Comparison of ENCODE assay signal across 8 mouse cellular contexts in the genomic region with DNA sequence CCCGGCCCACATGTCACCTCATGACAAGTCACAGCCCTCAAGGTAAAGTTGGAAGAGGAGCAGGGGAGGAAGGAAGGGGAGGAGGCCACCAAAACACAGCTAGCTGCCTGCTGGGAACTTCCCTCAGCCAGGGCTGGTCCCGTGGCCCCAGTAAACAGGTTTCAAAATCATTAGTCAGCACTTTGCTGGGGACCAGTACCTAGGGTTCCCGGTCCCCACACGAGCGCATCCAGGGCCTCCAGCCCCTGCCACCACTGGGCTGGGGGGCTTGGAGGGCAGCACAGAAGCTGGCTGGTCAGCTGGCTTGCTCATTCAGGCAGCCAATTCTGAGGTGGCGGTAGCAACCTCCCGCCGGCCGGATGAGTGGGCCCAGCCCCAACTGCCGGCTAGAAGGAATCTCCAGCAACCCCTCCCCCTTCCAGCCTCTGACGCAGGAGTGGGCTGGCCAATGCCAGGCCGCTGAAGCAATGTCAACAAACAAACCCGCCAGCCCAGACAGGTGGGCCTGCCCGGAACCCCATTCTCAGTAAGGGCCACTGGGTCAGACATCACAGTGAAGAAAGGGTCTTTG. TPM values are rescaled to one million over a fixed set of nuclear protein-coding genes. Genes with fewer than 3 reads are reported as not detected.
DNase-seq lines count a peak whose midpoint lies in the region; ATAC-seq lines count a peak whose summit lies in the region.

No protein-coding gene starts in this region.

- peaks cover 33% of the 10 kb centered on the region for H3K36me3 ChIP-seq in heart, embryonic 13.5 days
- peaks cover 33% of the 10 kb centered on the region for H3K36me3 ChIP-seq in liver, embryonic 12.5 days
- H3K36me3 ChIP-seq in splenic B cell, adult 2 months (ENCODE audit: control insufficient read depth, insufficient read depth, low read length, poor library complexity, severe bottlenecking): no peaks in the 10 kb centered on the region

- peaks cover 10% of the 10 kb centered on the region for H3K4me1 ChIP-seq in brown adipose tissue, adult 24 weeks (ENCODE audit: control insufficient read depth, insufficient read depth, insufficient read length, low read length)
- H3K4me1 ChIP-seq in heart, embryonic 13.5 days: peaks cover 43% of the 10 kb centered on the region
- H3K4me1 ChIP-seq in liver, embryonic 12.5 days: peaks cover 69% of the 10 kb centered on the region

- peak overlapping the region; percentile 94 for H3K4me3 ChIP-seq in brown adipose tissue, adult 24 weeks (ENCODE audit: insufficient read depth, low read depth, low read length)
- peak overlapping the region; percentile 87 for H3K4me3 ChIP-seq in heart, embryonic 13.5 days
- peak overlapping the region; percentile 90 for H3K4me3 ChIP-seq in liver, embryonic 12.5 days

- under 1% methylated on average over 14 of the region's 14 CpGs for WGBS in heart, embryonic 13.5 days
- WGBS in liver, embryonic 12.5 days (ENCODE audit: insufficient replicate concordance): under 1% methylated on average over 14 of the region's 14 CpGs

- H3K27me3 ChIP-seq in heart, embryonic 13.5 days (replicated peaks): no peaks in the 10 kb centered on the region
- no peaks in the 10 kb centered on the region for H3K27me3 ChIP-seq in liver, embryonic 12.5 days (replicated peaks)
- H3K27me3 ChIP-seq in splenic B cell, adult 2 months (ENCODE audit: control insufficient read depth, insufficient read depth, low read length, poor library complexity, severe bottlenecking): no peaks in the 10 kb centered on the region

- H3K27ac ChIP-seq in brown adipose tissue, adult 24 weeks (replicated peaks; ENCODE audit: low read depth, low read length): peak overlapping the region; percentile 74
- peak overlapping the region; percentile 88 for H3K27ac ChIP-seq in heart, embryonic 13.5 days (replicated peaks)
- peak overlapping the region; percentile 94 for H3K27ac ChIP-seq in liver, embryonic 12.5 days

- peak overlapping the region; percentile 98 for H3K9ac ChIP-seq in heart, embryonic 13.5 days
- peak overlapping the region; percentile 98 for H3K9ac ChIP-seq in liver, embryonic 12.5 days

- peak; percentile 83 for DNase-seq in CD4-positive, CD25-positive, alpha-beta regulatory T cell, adult 2 months (ENCODE audit: low read depth, low spot score)
- peak; percentile 96 for DNase-seq in kidney, postnatal 10 days
- DNase-seq in naive thymus-derived CD4-positive, alpha-beta T cell, adult 2 months (ENCODE audit: low read depth): peak; percentile 77
- DNase-seq in splenic B cell, adult 2 months (ENCODE audit: low read depth, low spot score): peak; percentile 63

- H3K9me3 ChIP-seq in heart, embryonic 13.5 days: no peaks in the 10 kb centered on the region
- H3K9me3 ChIP-seq in liver, embryonic 12.5 days (replicated peaks): no peaks in the 10 kb centered on the region

- H3K4me2 ChIP-seq in heart, embryonic 13.5 days: peak overlapping the region; percentile 95
- H3K4me2 ChIP-seq in liver, embryonic 12.5 days: peak overlapping the region; percentile 95

- peak; percentile 73 for ATAC-seq in erythroid progenitor cell, adult 5-6 weeks (replicated peaks; ENCODE audit: low FRiP score, poor library complexity, severe bottlenecking)
- peak; percentile 37; the same call in 1 of the 2 replicates for ATAC-seq in heart, embryonic 13.5 days (ENCODE audit: extremely low read depth, insufficient number of reproducible peaks, low FRiP score, low TSS enrichment)
- ATAC-seq in liver, embryonic 12.5 days: peak; percentile 77

RNA-seq across cellular contexts. Expression of gene Ulk1, which starts 1.8 kb away (rescaled TPM):
- polyA plus RNA-seq in brown adipose tissue, adult 24 weeks (2012; ENCODE audit: insufficient read depth, insufficient read length, missing spikeins): 21.5 and 22.9 TPM in 2 replicates
- 50.3 and 71.4 TPM in 2 replicates for total RNA-seq in erythroid progenitor cell, adult 5-6 weeks (2015; ENCODE audit: low replicate concordance)
- total RNA-seq in erythroid progenitor cell, adult 5-6 weeks (2017; ENCODE audit: low replicate concordance): 28.7 and 39.8 TPM in 2 replicates
- polyA plus RNA-seq in heart, embryonic 13.5 days (2015; fragmentation: Nextera tagmentation; extraction: Ambion mirVana): 10.6 and 11.8 TPM in 2 replicates
- 10.8 and 11.5 TPM in 2 replicates for polyA plus RNA-seq in liver, embryonic 12.5 days (2016; fragmentation: Nextera tagmentation; extraction: Ambion mirVana)

RNA-seq across cellular contexts. Expression of gene Pus1, which starts 27.7 kb away (rescaled TPM):
- 12.4 and 12.8 TPM in 2 replicates for polyA plus RNA-seq in brown adipose tissue, adult 24 weeks (2012; ENCODE audit: insufficient read depth, insufficient read length, missing spikeins)
- 2.1 and 3.6 TPM in 2 replicates for total RNA-seq in erythroid progenitor cell, adult 5-6 weeks (2015; ENCODE audit: low replicate concordance)
- total RNA-seq in erythroid progenitor cell, adult 5-6 weeks (2017; ENCODE audit: low replicate concordance): 1.7 and 4.1 TPM in 2 replicates
- polyA plus RNA-seq in heart, embryonic 13.5 days (2015; fragmentation: Nextera tagmentation; extraction: Ambion mirVana): 32.6 and 39.3 TPM in 2 replicates
- 48.7 and 50.7 TPM in 2 replicates for polyA plus RNA-seq in liver, embryonic 12.5 days (2016; fragmentation: Nextera tagmentation; extraction: Ambion mirVana)

RNA-seq across cellular contexts. Expression of gene Hscb, which starts 31.4 kb away (rescaled TPM):
- 62.8 and 65.2 TPM in 2 replicates for polyA plus RNA-seq in brown adipose tissue, adult 24 weeks (2012; ENCODE audit: insufficient read depth, insufficient read length, missing spikeins)
- 26.4 and 63.1 TPM in 2 replicates for total RNA-seq in erythroid progenitor cell, adult 5-6 weeks (2015; ENCODE audit: low replicate concordance)
- 38.1 and 50.4 TPM in 2 replicates for total RNA-seq in erythroid progenitor cell, adult 5-6 weeks (2017; ENCODE audit: low replicate concordance)
- 28.3 and 29.7 TPM in 2 replicates for polyA plus RNA-seq in heart, embryonic 13.5 days (2015; fragmentation: Nextera tagmentation; extraction: Ambion mirVana)
- polyA plus RNA-seq in liver, embryonic 12.5 days (2016; fragmentation: Nextera tagmentation; extraction: Ambion mirVana): 47.2 and 52.4 TPM in 2 replicates

RNA-seq across cellular contexts. Expression of gene Chek2, which starts 31.6 kb away (rescaled TPM):
- 3.1 and 4.2 TPM in 2 replicates for polyA plus RNA-seq in brown adipose tissue, adult 24 weeks (2012; ENCODE audit: insufficient read depth, insufficient read length, missing spikeins)
- 55.9 and 67.5 TPM in 2 replicates for total RNA-seq in erythroid progenitor cell, adult 5-6 weeks (2015; ENCODE audit: low replicate concordance)
- total RNA-seq in erythroid progenitor cell, adult 5-6 weeks (2017; ENCODE audit: low replicate concordance): 93.8 and 111 TPM in 2 replicates
- polyA plus RNA-seq in heart, embryonic 13.5 days (2015; fragmentation: Nextera tagmentation; extraction: Ambion mirVana): 18.2 and 19.8 TPM in 2 replicates
- polyA plus RNA-seq in liver, embryonic 12.5 days (2016; fragmentation: Nextera tagmentation; extraction: Ambion mirVana): 51.2 and 52.7 TPM in 2 replicates

RNA-seq across cellular contexts. Expression of gene Ep400, which starts 37.6 kb away (rescaled TPM):
- polyA plus RNA-seq in brown adipose tissue, adult 24 weeks (2012; ENCODE audit: insufficient read depth, insufficient read length, missing spikeins): 8.3 and 10.6 TPM in 2 replicates
- total RNA-seq in erythroid progenitor cell, adult 5-6 weeks (2015; ENCODE audit: low replicate concordance): 124 and 132 TPM in 2 replicates
- total RNA-seq in erythroid progenitor cell, adult 5-6 weeks (2017; ENCODE audit: low replicate concordance): 94.1 and 117 TPM in 2 replicates
- 26.5 and 27.0 TPM in 2 replicates for polyA plus RNA-seq in heart, embryonic 13.5 days (2015; fragmentation: Nextera tagmentation; extraction: Ambion mirVana)
- polyA plus RNA-seq in liver, embryonic 12.5 days (2016; fragmentation: Nextera tagmentation; extraction: Ambion mirVana): 23.9 and 28.5 TPM in 2 replicates

Comparison
In these comparisons a context has a peak if more than half of its experiments do, and no peak if none do; other contexts are left out.
1. Peak in every context shown above with its lines: DNase-seq, ATAC-seq, H3K4me3 ChIP-seq and H3K27ac ChIP-seq.